Mouse (Mus musculus): ENCODE data around the gene Gm21560.
"Not testable (repeated sequence)": the region's sequence is repeated elsewhere in the genome, so short reads cannot be mapped to it uniquely, and the experiment has no call there.

Gm21560 gene

DNA sequence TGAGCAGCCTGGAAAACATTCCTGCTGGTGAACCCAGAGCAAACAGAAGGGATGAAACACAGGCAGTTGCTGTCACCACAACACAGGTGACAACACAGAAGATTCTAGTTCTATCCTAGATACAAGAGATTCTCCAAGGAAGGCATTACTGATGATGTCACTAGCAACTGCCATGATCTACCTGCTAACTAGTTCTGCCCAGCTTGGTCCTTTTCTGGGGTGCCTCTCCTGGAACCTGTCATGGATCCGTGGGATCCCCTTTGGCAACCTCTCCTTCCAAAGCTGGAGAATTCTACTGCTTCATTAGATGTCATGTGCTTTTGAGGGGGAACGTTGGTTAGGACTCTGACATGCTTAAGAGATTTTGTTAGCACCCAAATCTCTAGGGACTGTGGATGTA lies at the start of gene Gm21560:
TSS of gene Gm21560 (minus strand) at position 101 of the 400 bp plus-strand sequence.
- not testable (repeated sequence) for DNase-seq (ENCODE audit: low spot score in 2 of 2)

DNA sequence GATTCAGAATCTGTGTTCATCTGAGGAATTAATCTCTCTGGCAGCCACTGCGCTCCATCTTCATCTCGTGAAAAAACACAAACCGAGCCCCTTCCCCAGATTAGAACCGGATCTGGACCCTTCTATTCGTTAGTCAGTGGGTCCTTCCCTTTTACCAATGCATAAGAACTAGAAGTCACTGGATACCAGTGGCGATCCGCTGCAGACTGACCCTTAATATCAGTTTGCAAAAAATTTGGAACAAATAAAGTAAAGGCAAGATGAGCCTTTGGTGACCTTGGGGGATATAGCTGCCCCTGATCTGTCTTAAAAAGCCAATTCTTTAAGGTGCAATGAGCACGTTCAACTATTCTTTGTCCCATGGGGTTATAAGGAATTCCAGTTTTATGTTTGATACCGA lies 55.6 kb downstream of the Gm21560 start:
- DNase-seq (ENCODE audit: low spot score in 2 of 2): not testable (repeated sequence)

DNA sequence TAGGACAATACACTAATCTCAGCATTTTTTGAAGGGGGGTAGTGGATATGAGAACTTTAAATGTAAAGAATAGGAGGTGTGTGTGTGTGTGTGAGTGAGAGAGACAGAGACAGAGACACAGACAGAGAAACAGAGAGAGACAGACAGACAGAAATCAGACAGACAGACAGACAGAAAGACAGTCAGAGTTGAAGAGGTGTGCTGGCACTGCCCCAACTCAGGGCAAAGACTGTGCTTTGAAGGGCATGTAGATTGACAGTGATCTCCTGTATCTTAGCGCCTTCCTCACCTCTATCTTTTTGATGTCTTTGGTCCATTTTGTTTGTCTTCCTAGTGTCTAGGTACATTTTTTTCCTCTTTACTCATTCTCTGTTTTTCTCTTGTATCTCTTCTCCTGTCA lies 58.0 kb downstream of the Gm21560 start:
- DNase-seq (ENCODE audit: low spot score in 2 of 2): not testable (repeated sequence)

All from frontal cortex, postnatal 25 days (tissue).